Mouse (Mus musculus): ENCODE measurements at regions not wholly inside any gene's neighbourhood (a gene's known extent, or its start where the extent isn't known, plus 50 kb on each side); places are given as distances from the start of the nearest gene placed in this dataset.
A peak's percentile ranks its signal among the peaks of the same experiment; 100 is the strongest.

- no peak for DNase-seq (ENCODE audit: low read depth)
Measured at GRCm38 (mm10) chr3:149112878-149113277, 122.5 kb upstream of the Adgrl2 start.

GRCm38 (mm10) chr3:149111529-149112439 is 121.4 kb upstream of the Adgrl2 start:
- no peak for DNase-seq (ENCODE audit: low read depth)

DNA sequence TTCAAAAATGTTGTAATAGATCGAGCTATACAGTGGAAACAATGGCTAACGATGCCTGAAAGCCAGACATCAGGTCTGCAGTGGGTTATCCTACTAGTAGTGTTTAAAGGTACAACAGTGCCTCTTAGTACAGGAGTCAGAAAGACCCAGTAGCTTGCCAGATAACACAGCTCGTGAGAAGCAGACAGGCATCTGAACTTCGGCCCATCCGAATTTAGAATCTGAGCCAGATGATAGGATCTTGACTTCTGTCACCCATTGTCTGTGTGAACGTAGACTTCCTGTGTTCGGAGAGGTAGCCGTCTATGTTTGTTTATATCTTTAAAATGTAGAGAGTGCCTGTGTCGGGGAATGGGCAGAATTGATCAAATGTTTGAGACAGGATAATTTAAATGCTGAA is 120.5 kb upstream of the Adgrl2 start:
- no peak for DNase-seq (ENCODE audit: low read depth)

GRCm38 (mm10) chr3:149105709-149106450 is 115.5 kb upstream of the Adgrl2 start:
- DNase-seq (ENCODE audit: low read depth): no peak

- DNase-seq (ENCODE audit: low read depth): no peak
Measured at GRCm38 (mm10) chr3:149105181-149105580, 114.8 kb upstream of the Adgrl2 start.

DNA sequence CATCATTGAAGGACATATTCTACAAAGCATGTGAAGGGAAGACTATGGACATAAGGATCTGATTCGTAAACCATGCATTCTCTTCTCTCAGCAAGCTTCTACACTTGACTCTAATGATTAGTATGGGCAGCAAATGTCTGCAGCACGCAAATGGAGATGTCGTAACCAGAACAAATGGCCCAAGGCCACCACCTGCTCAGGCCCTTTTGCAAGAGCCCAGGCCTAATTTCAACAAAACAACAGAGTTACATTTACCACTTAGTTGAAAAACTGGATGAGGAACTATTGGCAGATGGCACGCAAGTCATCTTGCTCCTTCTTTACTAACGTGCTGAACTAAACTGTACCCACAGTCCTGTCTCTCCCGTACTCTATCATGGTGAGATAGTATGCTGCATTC is 113.7 kb upstream of the Adgrl2 start:
- DNase-seq (ENCODE audit: low read depth): peak; percentile 79

GRCm38 (mm10) chr3:149103469-149103868 is 113.1 kb upstream of the Adgrl2 start:
- no peak for DNase-seq (ENCODE audit: low read depth)

- DNase-seq (ENCODE audit: low read depth): no peak
Measured at GRCm38 (mm10) chr3:149102846-149103245, 112.5 kb upstream of the Adgrl2 start.

DNA sequence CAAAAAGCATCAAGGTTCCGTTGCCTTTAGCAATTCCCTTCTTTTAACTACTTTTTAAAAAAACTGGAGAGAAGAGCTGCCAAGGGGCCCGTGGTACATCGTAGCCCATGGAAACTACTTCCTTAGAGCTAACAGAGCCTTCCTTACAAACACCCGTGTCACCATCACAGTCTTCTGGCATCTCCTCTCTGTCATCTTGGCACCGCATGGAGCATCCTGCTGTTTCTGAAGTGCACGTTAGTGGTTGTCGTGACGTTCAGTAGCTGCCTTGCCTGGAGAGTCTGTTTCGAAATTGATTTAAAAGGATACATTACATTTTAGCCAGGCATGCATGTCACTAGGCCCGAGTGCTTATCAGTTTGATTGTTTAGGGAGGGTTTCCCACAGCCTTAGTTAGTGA is 111.4 kb upstream of the Adgrl2 start:
- DNase-seq (ENCODE audit: low read depth): no peak

DNA sequence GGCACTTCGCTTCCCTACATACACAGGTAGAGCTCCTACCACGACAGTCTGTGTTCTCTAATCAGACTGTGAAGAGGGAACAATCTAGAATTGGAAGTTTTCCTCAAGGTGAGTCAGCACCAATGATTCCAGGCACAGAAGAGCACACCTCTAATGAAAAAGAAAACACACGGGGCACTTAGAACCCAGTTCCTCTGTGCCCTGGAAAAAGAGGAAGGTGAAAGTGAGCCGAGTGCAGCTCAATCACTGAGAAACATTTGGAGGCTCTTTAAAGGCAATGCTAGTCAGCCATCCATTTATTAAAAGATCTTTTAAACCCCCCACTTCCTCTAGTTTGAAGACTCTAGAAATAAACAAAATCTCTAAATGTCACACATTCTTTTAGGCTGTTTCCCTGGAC is 108.4 kb upstream of the Adgrl2 start:
- no peak for DNase-seq (ENCODE audit: low read depth)

DNA sequence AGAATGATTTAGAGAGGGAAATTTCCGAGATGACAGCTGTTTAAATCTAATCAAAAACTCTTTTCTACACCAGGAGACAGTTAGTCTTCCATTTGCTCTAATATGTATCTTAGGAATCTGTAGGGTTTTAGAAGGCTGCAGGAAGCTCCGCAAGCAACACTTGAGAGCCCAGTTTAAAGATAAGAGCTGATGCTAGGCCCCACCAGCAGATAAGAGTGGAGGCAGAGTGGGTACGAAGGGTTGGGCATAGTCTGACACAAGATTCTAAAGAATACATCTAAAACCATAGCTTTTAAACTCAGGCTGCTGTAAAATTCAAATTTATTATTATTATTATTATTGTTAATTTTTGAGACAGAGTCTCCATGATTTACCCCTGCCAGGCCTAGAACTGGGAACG is 106.7 kb upstream of the Adgrl2 start:
- DNase-seq (ENCODE audit: low read depth): no peak

DNA sequence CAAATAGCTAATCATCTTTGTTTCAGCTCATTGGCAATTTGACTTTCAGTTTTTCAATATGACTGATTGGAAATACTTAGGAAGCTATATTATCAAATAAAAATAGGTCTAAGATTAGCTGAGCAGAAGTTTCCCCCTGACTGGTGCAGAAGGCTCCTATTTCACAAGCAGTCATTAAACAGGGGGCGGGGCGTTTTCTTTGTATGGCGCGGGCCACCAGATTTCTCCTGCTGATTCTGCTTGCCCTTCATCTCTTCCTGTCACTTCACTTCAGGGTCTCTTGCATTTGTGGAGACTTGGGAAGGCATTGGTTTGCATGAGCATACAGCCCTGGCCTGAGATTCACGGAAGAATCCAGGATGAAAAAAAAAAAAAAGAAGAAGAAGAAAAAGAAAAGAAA is 102.3 kb upstream of the Adgrl2 start:
- no peak for DNase-seq (ENCODE audit: low read depth)

- DNase-seq (ENCODE audit: low read depth): no peak
Measured at GRCm38 (mm10) chr3:149090103-149090502, 99.7 kb upstream of the Adgrl2 start.

GRCm38 (mm10) chr3:149088621-149089128 is 98.3 kb upstream of the Adgrl2 start:
- no peak for DNase-seq (ENCODE audit: low read depth)

- DNase-seq (ENCODE audit: low read depth): no peak
Measured at GRCm38 (mm10) chr3:149087488-149087887, 97.1 kb upstream of the Adgrl2 start.

- no peak for DNase-seq (ENCODE audit: low read depth)
Measured at GRCm38 (mm10) chr3:149086704-149087103, 96.3 kb upstream of the Adgrl2 start.

DNA sequence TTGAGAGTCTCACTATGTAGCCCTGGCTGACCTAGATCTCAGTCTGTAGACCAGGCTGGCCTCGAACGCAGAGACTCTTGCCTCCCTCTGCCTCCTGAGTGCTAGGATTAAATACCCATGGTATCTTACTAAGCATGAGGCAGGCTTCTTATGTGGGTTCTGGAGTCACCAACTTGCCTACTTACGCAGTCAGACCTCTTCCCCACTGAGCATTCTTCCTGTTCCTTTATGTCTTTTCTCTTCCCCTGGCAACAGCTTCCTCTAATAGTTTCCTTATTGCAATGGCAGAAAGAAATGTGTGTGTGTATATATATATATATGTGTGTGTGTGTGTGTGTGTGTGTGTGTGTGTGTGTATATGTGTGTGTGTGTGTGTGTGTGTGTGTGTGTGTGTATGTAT is 95.7 kb upstream of the Adgrl2 start:
- DNase-seq (ENCODE audit: low read depth): no peak

DNA sequence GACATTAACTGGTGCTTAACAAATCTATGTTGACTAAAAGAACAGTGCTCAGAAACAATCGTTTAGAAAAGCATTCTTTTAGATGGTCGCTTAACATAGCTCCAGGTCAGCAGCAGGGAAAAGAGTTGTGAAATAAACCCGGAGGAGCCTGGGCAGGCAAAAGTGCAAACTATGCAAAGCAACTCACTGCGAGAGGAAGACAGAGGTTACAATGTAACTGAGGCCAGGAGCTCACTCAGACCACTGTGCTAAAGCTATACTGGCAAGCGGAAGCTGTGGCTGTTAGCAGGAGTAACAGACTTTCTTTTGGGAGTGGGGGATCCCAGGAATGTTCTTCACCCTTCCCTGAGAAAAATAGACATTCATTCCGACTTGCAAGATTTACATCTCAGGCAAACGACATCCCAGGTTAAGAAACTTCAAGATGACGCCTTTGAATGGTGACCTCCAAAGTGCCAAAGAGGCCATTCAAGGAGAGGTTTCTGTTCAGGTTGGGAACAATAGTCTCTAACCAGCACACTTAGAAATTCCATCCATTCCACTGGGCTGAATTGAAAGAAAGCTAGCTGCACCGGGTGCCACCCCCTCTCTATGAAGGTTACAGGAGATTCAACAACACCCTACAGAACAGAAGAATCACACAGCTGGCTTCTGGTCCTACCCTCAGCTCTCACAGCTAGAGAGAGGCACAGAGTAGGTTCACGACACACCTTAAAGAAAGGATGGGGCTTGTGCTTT is 94.7 kb upstream of the Adgrl2 start:
- DNase-seq (ENCODE audit: low read depth): no peak

DNA sequence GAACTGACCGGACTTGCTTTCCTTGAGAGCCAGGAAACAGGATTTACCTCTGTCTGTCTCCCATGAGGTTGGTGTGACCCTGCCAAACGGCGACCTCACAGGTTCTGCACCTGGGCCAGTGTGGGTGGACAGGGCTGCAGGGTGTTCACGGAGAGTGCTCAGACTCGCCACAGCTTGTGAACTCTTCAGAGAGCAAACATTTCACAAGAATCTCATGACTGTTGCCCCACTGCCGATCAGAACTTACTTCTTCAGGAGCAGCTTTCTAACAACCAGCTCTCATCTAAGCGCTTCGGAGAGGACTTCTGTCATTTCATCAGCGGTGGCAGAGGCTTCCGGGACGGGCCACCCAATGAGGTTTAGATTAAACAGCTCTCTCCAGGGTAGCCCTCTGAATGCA is 93.0 kb upstream of the Adgrl2 start:
- DNase-seq (ENCODE audit: low read depth): peak; percentile 95

GRCm38 (mm10) chr3:149078881-149079280 is 88.5 kb upstream of the Adgrl2 start:
- no peak for DNase-seq (ENCODE audit: low read depth)

DNA sequence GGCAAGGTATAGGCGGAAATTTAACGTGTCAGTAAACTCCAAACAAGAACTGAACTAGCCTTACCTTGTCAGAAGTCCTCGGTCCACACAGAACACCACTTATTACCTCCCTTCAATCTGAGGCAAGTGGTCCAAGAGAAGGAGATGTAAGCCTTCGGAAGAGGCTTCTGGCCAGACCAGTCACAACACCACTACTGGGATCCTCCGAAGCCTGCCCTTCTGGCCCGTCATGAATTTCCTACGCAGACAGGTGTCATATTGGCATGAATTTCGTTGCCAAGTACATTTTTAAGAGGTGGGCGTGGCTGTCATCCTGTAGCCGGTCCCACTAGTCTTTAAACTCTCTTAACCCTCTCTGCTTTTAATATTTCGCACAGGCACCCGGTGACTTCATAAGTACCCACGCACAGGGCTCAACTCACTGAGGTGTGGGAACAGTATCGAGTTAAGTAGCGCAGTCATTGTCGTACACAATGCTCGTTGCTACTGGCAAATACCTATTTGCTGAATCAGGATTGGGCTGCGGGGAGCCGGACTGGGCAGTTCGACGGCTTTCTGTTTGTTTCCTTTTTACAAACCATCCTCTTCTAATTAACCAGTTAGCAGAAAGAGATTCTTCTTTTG is 86.7 kb upstream of the Adgrl2 start:
- DNase-seq (ENCODE audit: low read depth): no peak

- no peak for DNase-seq (ENCODE audit: low read depth)
Measured at GRCm38 (mm10) chr3:149075488-149075851, 85.1 kb upstream of the Adgrl2 start.

Measured in gonadal fat pad, adult 2 months (tissue).